Mouse (Mus musculus): ENCODE data around the gene Gm20388. TPM values are rescaled to one million over a fixed set of nuclear protein-coding genes. Genes with fewer than 3 reads are reported as not detected.

Gm20388 gene
- polyA plus RNA-seq, 1 experiment = 10.6 TPM

DNA sequence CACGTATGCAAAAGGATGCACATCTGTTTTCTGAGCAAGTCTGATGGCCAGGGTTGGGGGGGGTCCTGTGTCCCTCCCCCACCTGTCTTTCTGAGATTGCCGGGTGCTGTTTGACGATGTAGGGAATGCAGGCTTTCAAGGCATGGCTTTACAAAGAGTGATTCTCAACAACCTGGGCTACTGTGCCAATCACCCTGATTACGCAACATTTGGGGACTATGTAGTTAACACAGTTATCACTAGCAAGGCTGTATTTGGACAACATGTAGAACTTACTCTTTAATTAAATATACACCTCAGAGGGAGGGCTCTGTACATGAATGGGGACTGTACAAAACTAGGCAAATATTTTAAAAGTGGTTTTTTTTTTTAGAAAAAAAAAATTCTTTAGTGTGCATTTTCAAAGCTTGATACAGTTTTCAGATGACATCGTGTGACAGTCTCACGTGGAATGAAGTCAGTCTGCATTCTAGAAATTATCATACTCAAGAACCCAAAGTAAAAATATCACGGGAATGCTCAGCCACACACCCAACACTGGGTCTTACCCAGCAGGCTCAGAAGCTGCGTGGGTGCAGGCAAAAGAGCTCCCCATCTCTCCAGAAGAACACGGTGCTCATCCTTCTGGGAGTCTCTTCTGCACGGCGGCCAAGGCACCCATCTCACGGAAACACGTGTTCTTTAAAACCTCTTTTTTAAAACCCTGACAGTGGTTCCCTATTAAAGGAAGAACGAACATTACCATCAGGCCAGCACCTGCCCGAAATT, 3930.1 kb downstream of the Gm20388 start:
- TF ChIP-seq POLR2A (IDR thresholded peaks at IDR 0.05; ENCODE audit: borderline replicate concordance, control insufficient read depth, low read depth, low read length) (no peak), CTCF (IDR thresholded peaks at IDR 0.05; ENCODE audit: control insufficient read depth, insufficient read depth, low read length) (no peak)
- H3K4me3 ChIP-seq (replicated peaks; ENCODE audit: control insufficient read depth, low read depth, low read length) = no peak overlapping the region
- H3K4me1 ChIP-seq (ENCODE audit: control insufficient read depth, insufficient read depth, low read length) = no peaks in the 10 kb centered on the region
- H3K27ac ChIP-seq (ENCODE audit: control insufficient read depth, insufficient read depth, low read depth, low read length, poor library complexity) = no peak overlapping the region
- 90% methylated on average over 15 of the region's 15 CpGs for WGBS

DNA sequence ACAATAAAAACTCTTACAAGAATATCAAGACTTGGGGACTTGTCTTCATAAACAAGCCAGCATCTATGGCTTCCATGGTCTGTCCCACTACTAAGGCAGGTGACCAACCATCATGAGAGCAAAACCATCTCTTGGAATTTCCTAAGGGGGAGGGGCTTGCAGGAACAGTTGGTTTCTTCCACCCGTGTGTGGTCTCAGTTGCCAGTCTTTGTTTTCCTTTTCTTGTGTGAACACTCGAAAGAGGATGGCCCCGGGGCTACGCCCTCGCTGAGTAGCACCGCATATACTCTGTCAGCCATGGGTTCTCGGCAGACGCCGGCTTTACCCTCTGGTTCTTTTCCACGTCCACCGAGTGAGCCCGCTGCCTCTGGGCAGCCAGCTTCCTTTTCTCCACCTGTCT, 3931.4 kb downstream of the Gm20388 start:
- Histone ChIP-seq H3K4me1 (ENCODE audit: control insufficient read depth, insufficient read depth, low read length) (no peaks in the 10 kb centered on the region), H3K4me3 (replicated peaks; ENCODE audit: control insufficient read depth, low read depth, low read length) (no peak overlapping the region), H3K27ac (ENCODE audit: control insufficient read depth, insufficient read depth, low read depth, low read length, poor library complexity) (no peak overlapping the region)
- TF ChIP-seq CTCF (IDR thresholded peaks at IDR 0.05; ENCODE audit: control insufficient read depth, insufficient read depth, low read length) (no peak), POLR2A (IDR thresholded peaks at IDR 0.05; ENCODE audit: borderline replicate concordance, control insufficient read depth, low read depth, low read length) (no peak)
- 91% methylated on average over 12 of the region's 12 CpGs for WGBS

DNA sequence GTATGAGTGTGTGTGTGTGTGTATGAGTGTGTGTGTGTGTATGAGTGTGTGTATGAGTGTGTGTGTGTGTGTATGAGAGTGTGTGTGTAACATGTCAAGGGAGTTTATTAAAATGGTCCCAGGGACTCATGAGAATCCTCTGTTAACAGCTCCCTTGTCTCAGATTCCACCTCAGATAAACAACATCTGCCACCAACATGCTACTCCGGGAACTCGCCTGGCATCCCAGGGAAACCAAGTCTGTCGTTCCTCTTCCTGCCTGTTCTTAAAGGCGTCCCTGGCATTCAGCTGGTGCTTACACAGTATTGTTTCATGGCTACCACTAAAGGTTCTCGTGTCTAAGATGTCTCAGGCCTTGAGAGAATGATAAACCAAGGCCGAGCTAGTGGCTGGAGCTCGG, 3933.7 kb downstream of the Gm20388 start:
- no peaks in the 10 kb centered on the region for H3K4me1 ChIP-seq (ENCODE audit: control insufficient read depth, insufficient read depth, low read length)
- no peak overlapping the region for H3K4me3 ChIP-seq (replicated peaks; ENCODE audit: control insufficient read depth, low read depth, low read length)
- no peak for TF ChIP-seq CTCF (IDR thresholded peaks at IDR 0.05; ENCODE audit: control insufficient read depth, insufficient read depth, low read length)
- TF ChIP-seq POLR2A (IDR thresholded peaks at IDR 0.05; ENCODE audit: borderline replicate concordance, control insufficient read depth, low read depth, low read length) = no peak
- H3K27ac ChIP-seq (ENCODE audit: control insufficient read depth, insufficient read depth, low read depth, low read length, poor library complexity) = no peak overlapping the region
- WGBS = 80% methylated on average over 7 of the region's 7 CpGs

DNA sequence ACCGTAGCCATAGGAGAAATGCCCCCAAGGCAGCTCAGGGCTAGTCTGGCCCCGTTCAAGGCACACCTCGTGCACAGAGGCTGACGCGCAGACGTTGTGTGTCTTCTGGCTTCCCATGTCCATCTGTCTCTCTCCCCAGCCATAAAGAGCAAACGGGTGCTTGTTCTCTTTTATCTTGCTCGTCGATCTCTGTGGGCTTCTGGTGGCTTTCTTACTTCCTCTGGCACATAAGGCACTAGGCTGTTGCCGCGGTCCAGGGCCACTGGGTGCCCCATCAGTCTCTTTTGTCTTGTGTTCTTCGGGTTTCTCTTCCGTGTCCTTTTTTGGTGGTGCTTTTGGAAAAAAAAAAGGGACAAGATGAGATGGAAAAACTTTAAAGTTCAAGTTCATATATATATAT, 3934.5 kb downstream of the Gm20388 start:
- 12% methylated on average over 13 of the region's 13 CpGs for WGBS
- H3K4me3 ChIP-seq (replicated peaks; ENCODE audit: control insufficient read depth, low read depth, low read length) = no peak overlapping the region
- no peak for TF ChIP-seq POLR2A (IDR thresholded peaks at IDR 0.05; ENCODE audit: borderline replicate concordance, control insufficient read depth, low read depth, low read length)
- TF ChIP-seq CTCF (IDR thresholded peaks at IDR 0.05; ENCODE audit: control insufficient read depth, insufficient read depth, low read length) = no peak
- no peaks in the 10 kb centered on the region for H3K4me1 ChIP-seq (ENCODE audit: control insufficient read depth, insufficient read depth, low read length)
- no peak overlapping the region for H3K27ac ChIP-seq (ENCODE audit: control insufficient read depth, insufficient read depth, low read depth, low read length, poor library complexity)

DNA sequence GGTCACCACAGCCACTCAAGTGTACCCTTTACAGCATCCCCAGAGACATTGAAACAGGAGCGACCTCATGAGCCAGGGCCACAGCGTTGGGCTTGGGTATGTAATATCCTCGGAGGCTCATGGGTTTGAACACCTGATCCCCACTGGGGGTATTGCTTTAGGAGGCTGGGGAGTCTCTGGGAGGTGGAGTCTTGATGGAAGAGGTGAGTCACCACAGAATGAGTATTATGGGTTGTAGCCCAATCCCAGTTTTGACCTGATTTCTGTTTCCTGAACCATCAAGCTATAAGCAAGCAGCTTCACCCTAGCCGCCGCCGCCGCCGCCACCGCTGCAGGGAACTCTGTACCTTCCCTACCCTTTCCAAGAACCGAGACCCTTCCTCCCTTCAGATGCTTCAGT, 3935.3 kb downstream of the Gm20388 start:
- TF ChIP-seq POLR2A (IDR thresholded peaks at IDR 0.05; ENCODE audit: borderline replicate concordance, control insufficient read depth, low read depth, low read length) (no peak), CTCF (IDR thresholded peaks at IDR 0.05; ENCODE audit: control insufficient read depth, insufficient read depth, low read length) (no peak)
- WGBS = 93% methylated on average over 10 of the region's 10 CpGs
- Histone ChIP-seq H3K4me1 (ENCODE audit: control insufficient read depth, insufficient read depth, low read length) (no peaks in the 10 kb centered on the region), H3K4me3 (replicated peaks; ENCODE audit: control insufficient read depth, low read depth, low read length) (no peak overlapping the region), H3K27ac (ENCODE audit: control insufficient read depth, insufficient read depth, low read depth, low read length, poor library complexity) (no peak overlapping the region)

DNA sequence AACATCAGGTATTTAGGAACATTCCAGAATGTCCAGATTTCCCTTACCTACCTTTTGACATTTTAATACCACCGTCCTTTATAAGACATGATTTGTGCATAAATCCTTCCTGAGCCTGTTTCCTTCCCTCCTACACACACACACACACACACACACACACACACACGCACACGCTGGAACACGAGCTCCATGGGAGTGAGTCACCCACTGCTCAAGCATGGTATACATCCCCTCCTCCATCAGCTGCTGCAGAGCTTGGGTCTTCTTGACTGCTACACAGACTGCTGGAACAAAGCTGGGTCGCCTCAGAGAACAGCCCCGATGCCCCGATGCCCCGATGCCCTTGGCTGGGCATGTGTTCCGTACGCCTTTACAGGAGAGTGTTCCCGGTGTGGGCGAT, 3935.9 kb downstream of the Gm20388 start:
- no peak for TF ChIP-seq POLR2A (IDR thresholded peaks at IDR 0.05; ENCODE audit: borderline replicate concordance, control insufficient read depth, low read depth, low read length)
- no peak for TF ChIP-seq CTCF (IDR thresholded peaks at IDR 0.05; ENCODE audit: control insufficient read depth, insufficient read depth, low read length)
- Histone ChIP-seq H3K4me3 (replicated peaks; ENCODE audit: control insufficient read depth, low read depth, low read length) (no peak overlapping the region), H3K4me1 (ENCODE audit: control insufficient read depth, insufficient read depth, low read length) (no peaks in the 10 kb centered on the region), H3K27ac (ENCODE audit: control insufficient read depth, insufficient read depth, low read depth, low read length, poor library complexity) (no peak overlapping the region)
- WGBS = 87% methylated on average over 12 of the region's 12 CpGs

DNA sequence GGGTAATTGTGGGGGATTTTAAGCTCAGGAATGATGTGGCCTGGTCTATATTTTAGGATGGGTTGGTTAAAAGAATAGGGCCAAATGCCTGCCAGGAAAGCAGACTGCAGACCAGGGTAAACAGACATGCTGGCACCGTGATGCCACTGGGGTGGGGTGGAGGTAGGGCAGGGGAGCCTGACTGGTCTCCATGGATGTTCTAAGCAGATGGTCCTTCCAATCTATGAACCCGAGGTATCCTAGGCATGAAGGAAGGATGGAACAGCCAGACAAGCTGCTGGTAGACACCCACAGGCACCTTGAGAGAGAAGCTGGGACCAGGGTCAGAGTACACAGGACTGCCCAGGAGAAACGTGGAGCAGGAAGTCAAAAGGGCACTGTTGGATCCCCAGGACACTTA, 3936.9 kb downstream of the Gm20388 start:
- H3K27ac ChIP-seq (ENCODE audit: control insufficient read depth, insufficient read depth, low read depth, low read length, poor library complexity) = no peak overlapping the region
- 73% methylated on average over 3 of the region's 3 CpGs for WGBS
- no peaks in the 10 kb centered on the region for H3K4me1 ChIP-seq (ENCODE audit: control insufficient read depth, insufficient read depth, low read length)
- TF ChIP-seq POLR2A (IDR thresholded peaks at IDR 0.05; ENCODE audit: borderline replicate concordance, control insufficient read depth, low read depth, low read length) = no peak
- no peak overlapping the region for H3K4me3 ChIP-seq (replicated peaks; ENCODE audit: control insufficient read depth, low read depth, low read length)

DNA sequence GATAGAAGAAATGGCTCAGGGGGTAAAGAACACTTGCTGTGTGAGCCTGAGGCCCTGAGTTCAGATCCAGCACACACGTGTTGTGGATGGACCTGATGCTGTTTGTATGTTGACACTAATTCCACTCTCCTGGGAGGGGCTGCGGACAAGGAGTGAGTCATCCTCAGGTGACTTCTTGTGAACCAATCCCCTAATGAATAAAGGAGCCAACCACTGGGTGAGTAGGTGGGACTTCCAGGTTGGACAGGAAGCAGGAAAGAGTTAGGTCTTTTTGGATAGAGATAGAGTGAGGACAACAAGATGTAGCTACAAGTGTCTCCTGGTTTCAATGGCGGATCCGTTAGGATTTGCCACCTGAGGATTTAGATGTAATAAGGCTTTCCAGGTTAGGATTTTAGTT, 3938.7 kb downstream of the Gm20388 start:
- Histone ChIP-seq H3K4me3 (replicated peaks; ENCODE audit: control insufficient read depth, low read depth, low read length) (no peak overlapping the region), H3K4me1 (ENCODE audit: control insufficient read depth, insufficient read depth, low read length) (no peaks in the 10 kb centered on the region), H3K27ac (ENCODE audit: control insufficient read depth, insufficient read depth, low read depth, low read length, poor library complexity) (no peak overlapping the region)
- TF ChIP-seq CTCF (IDR thresholded peaks at IDR 0.05; ENCODE audit: control insufficient read depth, insufficient read depth, low read length) = no peak
- TF ChIP-seq POLR2A (IDR thresholded peaks at IDR 0.05; ENCODE audit: borderline replicate concordance, control insufficient read depth, low read depth, low read length) = no peak
- WGBS = 91% methylated on average over 4 of the region's 4 CpGs

DNA sequence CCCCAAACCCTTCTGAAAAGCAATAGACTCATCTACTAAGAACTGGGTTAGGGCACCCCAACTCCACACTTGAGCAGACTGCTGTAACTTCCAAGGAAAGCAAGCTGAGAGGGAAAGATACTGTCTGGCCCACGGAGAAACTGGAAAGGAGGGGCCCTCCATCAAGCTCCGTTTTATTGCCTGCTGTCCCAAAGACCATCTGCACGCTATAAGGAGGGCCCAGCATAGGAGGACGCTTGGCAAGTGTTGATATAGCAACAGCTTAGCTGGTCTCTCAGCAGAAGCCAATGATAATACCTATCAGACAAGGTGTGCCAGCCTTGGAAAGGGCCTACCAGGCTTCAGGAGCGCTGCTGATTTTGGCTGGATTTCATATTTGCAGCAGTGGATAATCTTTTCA, 3940.9 kb downstream of the Gm20388 start:
- TF ChIP-seq POLR2A (IDR thresholded peaks at IDR 0.05; ENCODE audit: borderline replicate concordance, control insufficient read depth, low read depth, low read length) (no peak), CTCF (IDR thresholded peaks at IDR 0.05; ENCODE audit: control insufficient read depth, insufficient read depth, low read length) (no peak)
- 72% methylated on average over 5 of the region's 5 CpGs for WGBS
- H3K4me1 ChIP-seq (ENCODE audit: control insufficient read depth, insufficient read depth, low read length) = no peaks in the 10 kb centered on the region; the same call in 1 of the 2 replicates

More for the DNA sequence above, 3940.9 kb downstream of the Gm20388 start:
- Histone ChIP-seq H3K4me3 (replicated peaks; ENCODE audit: control insufficient read depth, low read depth, low read length) (no peak overlapping the region), H3K27ac (ENCODE audit: control insufficient read depth, insufficient read depth, low read depth, low read length, poor library complexity) (no peak overlapping the region)

All from bone marrow, adult 2 months (tissue).